Mouse (Mus musculus): Measurements from ENCODE around the gene Pten.
"Not testable (repeated sequence)": the region's sequence is repeated elsewhere in the genome, so short reads cannot be mapped to it uniquely, and the experiment has no call there.

Gene Pten

GRCm38 (mm10) chr19:32818759-32819158 lies 61.5 kb downstream of the Pten start:
- DNase-seq: no peak

GRCm38 (mm10) chr19:32822959-32823358 lies 65.7 kb downstream of the Pten start:
- DNase-seq: not testable (repeated sequence)

- no peak for DNase-seq
Observed at GRCm38 (mm10) chr19:32826616-32827015, 69.3 kb downstream of the Pten start.

- no peak for DNase-seq
Observed at GRCm38 (mm10) chr19:32829871-32830270, 72.6 kb downstream of the Pten start.

- DNase-seq: no peak
Observed at GRCm38 (mm10) chr19:32831286-32831685, 74.0 kb downstream of the Pten start.

- DNase-seq: no peak
Observed at GRCm38 (mm10) chr19:32840491-32840890, 83.2 kb downstream of the Pten start.

GRCm38 (mm10) chr19:32844486-32844885 lies 87.2 kb downstream of the Pten start:
- DNase-seq: no peak

GRCm38 (mm10) chr19:32848041-32848440 lies 90.7 kb downstream of the Pten start:
- no peak for DNase-seq

- DNase-seq: no peak
Observed at GRCm38 (mm10) chr19:32852306-32852705, 95.0 kb downstream of the Pten start.

GRCm38 (mm10) chr19:32861675-32862575 lies 104.6 kb downstream of the Pten start:
- no peak for DNase-seq

GRCm38 (mm10) chr19:32866765-32867164 lies 109.5 kb downstream of the Pten start:
- no peak for DNase-seq

GRCm38 (mm10) chr19:32867181-32867897 lies 110.0 kb downstream of the Pten start:
- DNase-seq: no peak

GRCm38 (mm10) chr19:32868560-32868959 lies 111.3 kb downstream of the Pten start:
- no peak for DNase-seq

- DNase-seq: peak; percentile 11
Observed at GRCm38 (mm10) chr19:32869053-32869680, 111.9 kb downstream of the Pten start.

- no peak for DNase-seq
Observed at GRCm38 (mm10) chr19:32873904-32874637, 116.8 kb downstream of the Pten start.

All from kidney, adult 8-10 months (tissue).